Mouse (Mus musculus) liver, adult 2 months (tissue): ENCODE data around the gene Aurkb. TPM values are rescaled to one million over a fixed set of nuclear protein-coding genes. Genes with fewer than 3 reads are reported as not detected.

Source experiments
- DNase-seq: peaks from one replicate; pipeline ENCODE4 v3.0.0-alpha.2; 2011; ENCODE audit warnings: low read depth, low spot score; ENCODE audit errors: extremely low read depth
- H3K27ac ChIP-seq: fragments of 200-500 bp; replicated peaks from 2 replicates; pipeline ENCODE4 v1.5.1; 2012; ENCODE audit warnings: low read depth, mild to moderate bottlenecking, control low read depth, inconsistent platforms, low read length; ENCODE audit not compliant: insufficient read depth
- H3K27me3 ChIP-seq: fragments of 200-500 bp; 2 replicates; pipeline ENCODE4 v1.6.1; 2012; ENCODE audit warnings: mild to moderate bottlenecking, moderate library complexity, low read length, inconsistent platforms; ENCODE audit not compliant: control insufficient read depth, insufficient read depth
- H3K36me3 ChIP-seq: fragments of 200-500 bp; 2 replicates; pipeline ENCODE4 v1.6.1; 2012; ENCODE audit warnings: low read length, inconsistent platforms; ENCODE audit not compliant: control insufficient read depth, insufficient read depth
- H3K4me1 ChIP-seq: fragments of 200-500 bp; 2 replicates; pipeline ENCODE4 v1.6.1; 2011; ENCODE audit warnings: low read length; ENCODE audit not compliant: control insufficient read depth, insufficient read depth
- H3K4me3 ChIP-seq: fragments of 200-500 bp; 2 replicates; pipeline ENCODE4 v1.5.1; 2011; ENCODE audit warnings: low read depth, mild to moderate bottlenecking, control low read depth, low read length, moderate library complexity; ENCODE audit not compliant: insufficient read depth
- H3K79me2 ChIP-seq: fragments of 200-500 bp; 2 replicates; pipeline ENCODE4 v1.6.1; 2012; ENCODE audit warnings: inconsistent platforms, mild to moderate bottlenecking, low read length, moderate library complexity; ENCODE audit not compliant: control insufficient read depth, insufficient read depth
- H3K9ac ChIP-seq: fragments of 200-500 bp; 2 replicates; pipeline ENCODE4 v1.6.1; 2012; ENCODE audit warnings: low read depth, mild to moderate bottlenecking, control low read depth, inconsistent platforms, low read length
- CTCF ChIP-seq: fragments of 200-500 bp; IDR thresholded peaks from 2 replicates; pipeline ENCODE4 v1.5.1; 2011; ENCODE audit warnings: low read depth, low read length, control low read depth
- POLR2A ChIP-seq: fragments of 200-500 bp; IDR thresholded peaks from 2 replicates; pipeline ENCODE4 v1.6.1; 2011; ENCODE audit warnings: low read length, control low read depth; ENCODE audit not compliant: insufficient read depth; ENCODE audit errors: extremely low read depth
- WGBS: fragments of 180-500 bp; shearing (Covaris S2); methylation state at CpG from one replicate; pipeline ENCODE4 v1.1.7; 2018; 5-methylcytosine and 5-hydroxymethylcytosine counted together
- polyA plus RNA-seq: library from polyadenylated mRNA; depleted of rRNA; stranded (reverse); fragments of >200 nt; gene quantifications from 2 replicates; pipeline ENCODE4 v1.2.3, GENCODE M21; 2012
- total RNA-seq: library from RNA; depleted of rRNA; stranded (reverse); fragments of >200 nt; gene quantifications from 2 replicates; pipeline ENCODE4 v1.2.3, GENCODE M21; 2014

Aurkb gene
- total and polyA plus RNA-seq, 2 experiments: 0.37 to 0.66 TPM

DNA sequence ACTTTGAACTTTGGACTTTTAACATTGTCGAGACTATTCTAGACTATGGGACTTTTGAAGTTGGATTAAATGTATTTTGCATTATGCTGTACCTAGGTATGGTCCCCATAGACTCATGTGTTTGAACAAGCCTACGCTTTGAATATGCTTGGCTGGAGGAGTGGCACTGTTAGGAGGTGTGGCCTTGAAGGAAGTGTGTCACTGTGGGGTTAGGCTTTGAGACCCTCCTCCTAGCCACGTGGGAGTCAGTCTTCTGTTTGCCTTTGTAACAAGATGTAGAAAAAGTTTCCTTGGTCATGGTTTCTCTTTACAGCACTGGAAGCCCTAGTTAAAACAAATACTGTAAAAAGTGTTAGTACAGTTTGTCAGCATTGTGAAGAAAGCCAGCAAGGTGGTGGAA, 8.4 kb downstream of the Aurkb start:
- no peak for TF ChIP-seq CTCF
- H3K4me3 ChIP-seq: no peak overlapping the region
- H3K36me3 ChIP-seq: no peaks in the 10 kb centered on the region
- 53% methylated on average over 3 of the region's 3 CpGs for WGBS
- H3K27me3 ChIP-seq: no peaks in the 10 kb centered on the region
- H3K27ac ChIP-seq: no peak overlapping the region
- no peak for DNase-seq
- peaks cover 4% of the 10 kb centered on the region for H3K4me1 ChIP-seq
- H3K9ac ChIP-seq: no peak overlapping the region
- H3K79me2 ChIP-seq: no peaks in the 10 kb centered on the region

DNA sequence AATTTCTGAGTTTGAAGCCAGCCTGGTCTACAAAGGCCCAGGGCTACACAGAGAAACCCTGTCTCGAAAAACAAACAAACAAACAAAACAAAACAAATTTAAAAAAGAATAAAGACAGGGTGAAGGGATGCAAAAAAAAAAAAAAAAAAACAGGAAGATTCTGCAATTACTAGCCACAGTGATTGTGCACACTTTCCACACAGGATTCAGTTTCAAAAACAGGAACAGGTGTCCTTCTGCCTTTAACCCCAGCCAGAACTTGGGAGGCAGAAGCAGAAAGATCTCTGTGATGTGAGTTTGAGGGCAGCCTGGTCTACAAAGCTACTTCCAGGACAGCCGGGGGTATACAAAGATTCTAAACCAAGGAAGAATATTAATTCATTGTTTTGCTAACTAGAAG, 12.8 kb downstream of the Aurkb start:
- Histone ChIP-seq H3K9ac (peak overlapping the region; percentile 75; the same call in 1 of the 2 replicates), H3K4me1 (peaks cover 12% of the 10 kb centered on the region), H3K4me3 (peak overlapping the region; percentile 60), H3K27ac (peak overlapping the region; percentile 87), H3K36me3 (no peaks in the 10 kb centered on the region), H3K79me2 (no peaks in the 10 kb centered on the region), H3K27me3 (no peaks in the 10 kb centered on the region)
- no peak for TF ChIP-seq POLR2A
- no peak for TF ChIP-seq CTCF
- no peak for DNase-seq
- 59% methylated on average over 2 of the region's 2 CpGs for WGBS

DNA sequence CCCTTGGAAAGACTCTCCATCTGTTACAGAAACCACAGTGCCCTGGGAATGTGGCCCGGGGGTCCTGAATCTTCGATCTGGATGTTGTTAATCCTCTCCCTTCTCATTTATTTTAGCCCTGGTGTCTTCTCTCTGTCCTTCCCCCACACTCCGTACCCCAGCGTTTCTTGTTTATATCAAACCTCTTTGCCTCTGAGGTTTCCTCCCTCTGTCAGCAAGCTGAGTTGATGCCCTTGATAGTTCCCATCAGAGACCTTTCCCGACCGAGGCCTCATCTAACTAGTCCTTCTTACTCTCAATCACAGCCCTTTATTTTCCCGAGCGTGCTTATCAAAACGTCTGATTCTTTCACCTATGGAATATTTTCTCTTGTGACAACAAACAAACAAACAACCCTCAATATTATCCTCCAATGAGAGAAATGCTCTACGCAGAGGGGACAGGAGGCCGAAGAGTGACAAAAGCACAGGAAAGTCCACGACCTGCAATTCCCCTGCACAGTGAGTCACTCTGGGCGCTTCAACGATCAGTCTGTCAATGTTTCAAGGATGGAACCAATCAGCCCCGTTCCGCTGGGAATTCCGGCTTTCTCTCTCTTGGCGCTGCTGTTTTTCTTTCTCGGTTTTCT, 13.4 kb downstream of the Aurkb start:
- WGBS: under 1% methylated on average over 19 of the region's 19 CpGs

DNA sequence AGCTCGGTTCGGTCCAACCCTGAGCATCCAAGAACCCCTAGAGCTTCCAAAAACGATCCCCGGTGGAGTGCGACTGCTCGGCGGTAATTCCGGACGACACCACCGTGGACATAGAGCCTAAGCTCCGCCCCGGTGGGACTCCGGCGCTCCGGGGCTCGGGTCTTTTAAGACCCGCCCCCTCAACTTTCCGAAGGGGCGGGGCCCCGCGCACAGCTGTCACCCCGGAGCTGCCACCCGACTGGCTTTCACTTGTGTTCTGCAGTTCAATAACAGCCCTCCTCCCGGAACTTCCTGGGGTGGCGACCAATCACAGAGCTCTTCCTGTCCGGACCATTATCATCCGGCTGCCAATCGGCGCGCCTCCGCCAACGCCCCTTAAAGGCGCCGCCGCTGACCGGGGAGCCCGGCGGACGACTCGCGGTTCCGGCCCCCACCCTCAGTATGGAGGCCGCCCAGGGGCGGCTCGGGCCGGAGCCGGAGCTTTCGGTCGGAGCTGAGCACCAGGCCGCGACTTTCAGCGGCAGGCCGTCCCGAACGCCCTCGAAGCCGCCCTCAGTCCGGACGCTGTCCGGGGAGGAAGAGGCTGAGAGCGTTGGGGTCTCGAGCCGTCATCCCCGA, 14.0 kb downstream of the Aurkb start, which contains the start of gene Borcs6:
Gene Borcs6, plus strand, starts transcription at position 361 of the 618 bp plus-strand sequence.
- H3K9ac ChIP-seq: peak within 1 kb of the TSS; percentile 91
- no peak for TF ChIP-seq CTCF
- peak; percentile 79 for TF ChIP-seq POLR2A
- WGBS: under 1% methylated on average over 63 of the region's 64 CpGs
- H3K36me3 ChIP-seq: no peaks in the 10 kb centered on the region
- peak; percentile 97 for DNase-seq
- H3K4me1 ChIP-seq: peaks cover 16% of the 10 kb centered on the region
- H3K27me3 ChIP-seq: no peaks in the 10 kb centered on the region
- no peaks in the 10 kb centered on the region for H3K79me2 ChIP-seq
- peak within 1 kb of the TSS; percentile 98 for H3K27ac ChIP-seq
- H3K4me3 ChIP-seq: peak within 1 kb of the TSS; percentile 100

More for the DNA sequence above, 13.4 kb downstream of the Aurkb start:
- H3K4me3 ChIP-seq: peak overlapping the region; percentile 60
- no peaks in the 10 kb centered on the region for H3K79me2 ChIP-seq
- no peak for TF ChIP-seq CTCF
- TF ChIP-seq POLR2A: no peak
- H3K36me3 ChIP-seq: no peaks in the 10 kb centered on the region
- peak overlapping the region; percentile 75 for H3K9ac ChIP-seq
- H3K4me1 ChIP-seq: peaks cover 12% of the 10 kb centered on the region
- H3K27me3 ChIP-seq: no peaks in the 10 kb centered on the region
- H3K27ac ChIP-seq: peak overlapping the region; percentile 87
- peak; percentile 71 for DNase-seq

DNA sequence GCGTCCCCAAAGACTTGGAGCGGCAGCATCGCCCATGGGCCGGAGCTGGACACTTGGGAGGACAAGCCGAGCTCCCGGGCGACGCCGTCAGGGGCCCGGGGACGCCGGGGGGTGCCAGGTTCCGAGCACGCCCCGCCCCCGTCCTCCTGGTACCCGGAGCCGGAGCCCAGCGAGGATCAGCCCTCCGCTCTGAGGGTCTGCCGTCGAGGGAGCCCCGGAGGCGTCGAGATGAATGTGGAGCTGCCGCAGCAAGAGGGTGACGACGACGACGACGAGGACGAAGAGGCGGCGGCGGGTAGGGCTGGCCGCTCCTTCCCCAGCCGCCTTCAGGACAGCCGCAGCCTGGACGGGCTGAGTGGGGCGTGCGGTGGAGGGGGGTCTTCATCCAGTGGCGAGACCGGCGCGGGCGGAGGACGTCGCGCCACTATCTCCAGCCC, 14.5 kb downstream of the Aurkb start:
- DNase-seq: no peak
- Histone ChIP-seq H3K27ac (peak overlapping the region; percentile 98), H3K9ac (peak overlapping the region; percentile 91), H3K4me1 (peaks cover 16% of the 10 kb centered on the region), H3K27me3 (no peaks in the 10 kb centered on the region), H3K4me3 (peak overlapping the region; percentile 100), H3K36me3 (no peaks in the 10 kb centered on the region), H3K79me2 (no peaks in the 10 kb centered on the region)
- TF ChIP-seq CTCF (no peak), POLR2A (no peak)
- under 1% methylated on average over 49 of the region's 49 CpGs for WGBS
